Mouse (Mus musculus) inflammation-experienced regulatory T-cells, adult 16 weeks (primary cell): ENCODE results near the gene Cideb. TPM values are rescaled to one million over a fixed set of nuclear protein-coding genes. Genes with fewer than 3 reads are reported as not detected.

ENCODE experiments used
- polyA plus RNA-seq: library from polyadenylated mRNA; unstranded; fragments of 100-300 nt; shearing (Covaris generic); gene quantifications from one replicate; pipeline ENCODE4 v1.2.1, GENCODE M21; 2017

Cideb gene
- polyA plus RNA-seq = not detected

GRCm38 (mm10) chr14:55758363-55758784 is at the start of gene Cideb:
TSS of gene Cideb (minus strand) at chr14:55758458.

GRCm38 (mm10) chr14:55788256-55789050 is 30.2 kb upstream of the Cideb start, which contains the start of gene Ripk3:
TSS of gene Ripk3 (minus strand) at chr14:55788865.

GRCm38 (mm10) chr14:55783958-55784235 is 25.6 kb upstream of the Cideb start, which contains the start of gene Adcy4:
TSS of gene Adcy4 (minus strand) at chr14:55784095.

GRCm38 (mm10) chr14:55765696-55766095 is 7.4 kb upstream of the Cideb start, which contains the start of gene Ltb4r1:
TSS of gene Ltb4r1 (plus strand) at chr14:55765962.

GRCm38 (mm10) chr14:55761163-55761562 is 2.9 kb upstream of the Cideb start, which contains the start of gene Ltb4r2:
TSS of gene Ltb4r2 (plus strand) at chr14:55761428.

GRCm38 (mm10) chr14:55745180-55745860 is 12.9 kb downstream of the Cideb start, which contains the start of the genes Dhrs1 and Nop9:
TSS of gene Dhrs1 (minus strand) at chr14:55745690.
TSS of gene Nop9 (plus strand) at chr14:55745693.

GRCm38 (mm10) chr14:55721700-55722437 is 36.4 kb downstream of the Cideb start, which contains the start of gene Rabggta:
TSS of gene Rabggta (minus strand) at chr14:55722263.

GRCm38 (mm10) chr14:55713729-55714122 is 44.5 kb downstream of the Cideb start, which contains the start of gene Tgm1:
TSS of gene Tgm1 (minus strand) at chr14:55713926.

Other genes starting within 250 kb of the Cideb start
- gene Cpne6, start 248.0 kb downstream of the Cideb start, polyA plus RNA-seq = not detected
- 0.07 TPM for gene Nrl, start 233.5 kb downstream of the Cideb start, polyA plus RNA-seq
- 63.7 TPM for gene Pck2, start 218.2 kb downstream of the Cideb start, polyA plus RNA-seq
- gene Dcaf11, start 198.5 kb downstream of the Cideb start, polyA plus RNA-seq = 170 TPM
- gene A730061H03Rik, start 198.1 kb downstream of the Cideb start, polyA plus RNA-seq = 4.4 TPM
- not detected for gene Fitm1, start 182.8 kb downstream of the Cideb start, polyA plus RNA-seq
- 1,083 TPM for gene Psme1, start 180.3 kb downstream of the Cideb start, polyA plus RNA-seq
- 38.3 TPM for gene Emc9, start 173.2 kb downstream of the Cideb start, polyA plus RNA-seq
- gene Psme2, start 167.3 kb downstream of the Cideb start, polyA plus RNA-seq = 924 TPM
- gene Rnf31, start 166.8 kb downstream of the Cideb start, polyA plus RNA-seq = 82.6 TPM
- gene Irf9, start 154.9 kb downstream of the Cideb start, polyA plus RNA-seq = 199 TPM
- 10.8 TPM for gene Rec8, start 140.4 kb downstream of the Cideb start, polyA plus RNA-seq
- 69.0 TPM for gene Ipo4, start 122.5 kb downstream of the Cideb start, polyA plus RNA-seq
- 0.34 TPM for gene Gm49378, start 120.6 kb downstream of the Cideb start, polyA plus RNA-seq
- 110 TPM for gene Tm9sf1, start 114.7 kb downstream of the Cideb start, polyA plus RNA-seq
- 2.0 TPM for gene Tssk4, start 108.3 kb downstream of the Cideb start, polyA plus RNA-seq
- 117 TPM for gene Mdp1, start 98.0 kb downstream of the Cideb start, polyA plus RNA-seq
- 60.7 TPM for gene Gmpr2, start 86.5 kb downstream of the Cideb start, polyA plus RNA-seq
- gene Nedd8, start 86.3 kb downstream of the Cideb start, polyA plus RNA-seq = 431 TPM
- gene Tinf2, start 76.6 kb downstream of the Cideb start, polyA plus RNA-seq = 67.8 TPM
- gene Tgm1, start 44.5 kb downstream of the Cideb start, polyA plus RNA-seq = 0.48 TPM
- 76.4 TPM for gene Rabggta, start 36.2 kb downstream of the Cideb start, polyA plus RNA-seq
- 55.5 TPM for gene Dhrs1, start 12.8 kb downstream of the Cideb start, polyA plus RNA-seq
- gene Nop9, start 12.8 kb downstream of the Cideb start, polyA plus RNA-seq = 18.5 TPM
- gene Ltb4r2, start 3.0 kb upstream of the Cideb start, polyA plus RNA-seq = not detected
- 2.1 TPM for gene Ltb4r1, start 7.5 kb upstream of the Cideb start, polyA plus RNA-seq
- gene Adcy4, start 25.6 kb upstream of the Cideb start, polyA plus RNA-seq = 0.56 TPM
- gene Ripk3, start 30.4 kb upstream of the Cideb start, polyA plus RNA-seq = 85.5 TPM
- not detected for gene Nfatc4, start 64.7 kb upstream of the Cideb start, polyA plus RNA-seq
- 1.4 TPM for gene Nynrin, start 95.6 kb upstream of the Cideb start, polyA plus RNA-seq
- 0.13 TPM for gene Cbln3, start 125.9 kb upstream of the Cideb start, polyA plus RNA-seq
- gene Khnyn, start 126.5 kb upstream of the Cideb start, polyA plus RNA-seq = 131 TPM
- gene Sdr39u1, start 141.8 kb upstream of the Cideb start, polyA plus RNA-seq = 79.0 TPM
- not detected for gene Cma1, start 186.2 kb upstream of the Cideb start, polyA plus RNA-seq
- not detected for gene Cma2, start 192.5 kb upstream of the Cideb start, polyA plus RNA-seq